Mouse (Mus musculus) retina, postnatal 1 day (tissue): ENCODE measurements around the gene Sgf29.

Source experiments
- DNase-seq: peaks from one replicate; pipeline ENCODE4 v3.0.0-alpha.2; 2012

The Sgf29 gene

GRCm38 (mm10) chr7:126708175-126708952, 59.3 kb downstream of the Sgf29 start:
- no peak for DNase-seq

GRCm38 (mm10) chr7:126710266-126710665, 61.2 kb downstream of the Sgf29 start:
- DNase-seq = no peak

GRCm38 (mm10) chr7:126711910-126712309, 62.8 kb downstream of the Sgf29 start:
- no peak for DNase-seq

- no peak for DNase-seq
These were observed 66.6 kb downstream of the Sgf29 start for GRCm38 (mm10) chr7:126715679-126716078.

GRCm38 (mm10) chr7:126717566-126717965, 68.5 kb downstream of the Sgf29 start:
- DNase-seq = no peak

- DNase-seq = no peak
These were observed 69.8 kb downstream of the Sgf29 start for GRCm38 (mm10) chr7:126718787-126719337.

- DNase-seq = no peak
These were observed 72.5 kb downstream of the Sgf29 start for GRCm38 (mm10) chr7:126721635-126722034.
